Mouse (Mus musculus): ENCODE results near the gene Dpagt1. TPM values are rescaled to one million over a fixed set of nuclear protein-coding genes. Genes with fewer than 3 reads are reported as not detected.

Dpagt1 gene
- total RNA-seq, 1 experiment: 16.3 TPM

DNA sequence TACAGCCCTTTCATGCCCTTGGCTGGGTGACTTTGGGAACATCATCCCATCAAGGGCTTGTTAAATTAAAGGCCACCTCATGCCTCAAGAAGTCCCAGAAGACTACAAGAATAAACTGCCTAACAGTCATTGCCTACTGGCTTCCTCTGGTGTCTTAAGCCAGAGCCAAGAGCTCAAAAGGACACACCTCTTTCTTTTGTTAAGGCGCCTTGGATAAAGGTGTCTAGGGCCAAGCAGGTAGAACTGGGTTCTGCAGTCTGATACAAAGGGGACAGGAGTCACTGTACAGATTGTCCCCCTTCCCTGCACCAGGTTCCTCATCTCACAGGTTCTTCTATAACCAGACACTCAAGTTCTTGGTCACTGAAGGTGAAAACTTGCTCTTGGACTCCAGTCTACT lies 16.8 kb downstream of the Dpagt1 start:
- peaks cover 2 to 21% of the 10 kb centered on the region in 2 experiments; a peak in 3 of 4 replicates for H3K4me1 ChIP-seq (ENCODE audit: control insufficient read depth in 2 of 2, insufficient read depth in 2 of 2, low read length in 2 of 2, poor library complexity in 1 of 2)
- no peak overlapping the region for H3K9ac ChIP-seq (ENCODE audit: insufficient read depth, low read depth, low read length, poor library complexity, severe bottlenecking)
- TF ChIP-seq CHD2 (IDR thresholded peaks at IDR 0.05; ENCODE audit: low read depth, low read length): no peak
- no peak for TF ChIP-seq ZC3H11A (IDR thresholded peaks at IDR 0.05; ENCODE audit: borderline replicate concordance, low read depth, low read length)
- no peak for TF ChIP-seq ZNF384 (IDR thresholded peaks at IDR 0.05; ENCODE audit: low read depth, low read length)
- no peak for TF ChIP-seq HCFC1 (IDR thresholded peaks at IDR 0.05; ENCODE audit: borderline replicate concordance, insufficient read depth, low read length)
- TF ChIP-seq MAFK (IDR thresholded peaks at IDR 0.05; ENCODE audit: insufficient read depth, low read depth, low read length): no peak
- H3K27ac ChIP-seq (ENCODE audit: insufficient read depth, low read depth, low read length, poor library complexity, severe bottlenecking): no peak overlapping the region
- H3K9me3 ChIP-seq (ENCODE audit: control insufficient read depth, insufficient read depth, low read depth, low read length): no peaks in the 10 kb centered on the region
- peaks cover 6% of the 10 kb centered on the region; the same call in 1 of the 2 replicates for H3K36me3 ChIP-seq (ENCODE audit: control insufficient read depth, insufficient read depth, low read length, poor library complexity, severe bottlenecking)
- in situ Hi-C loops (cut with MboI; ENCODE audit: low sequenced_read_pairs in 2 of 2, unreplicated experiment in 2 of 2): no loop called here
- no peak overlapping the region for H3K4me3 ChIP-seq (ENCODE audit: insufficient read depth in 1 of 2, low read depth in 1 of 2, low read length in 2 of 2, poor library complexity in 1 of 2, severe bottlenecking in 1 of 2)
- DNase-seq (ENCODE audit: low read depth, low spot score): no peak

- Histone ChIP-seq H3K36me3 (ENCODE audit: control insufficient read depth, insufficient read depth, low read length, poor library complexity, severe bottlenecking) (peaks cover 5% of the 10 kb centered on the region; the same call in 1 of the 2 replicates), H3K4me3 (ENCODE audit: insufficient read depth in 1 of 2, low read depth in 1 of 2, low read length in 2 of 2, poor library complexity in 1 of 2, severe bottlenecking in 1 of 2) (peak overlapping the region; percentile 84 to 99), H3K9me3 (ENCODE audit: control insufficient read depth, insufficient read depth, low read depth, low read length) (no peaks in the 10 kb centered on the region), H3K4me1 (ENCODE audit: control insufficient read depth in 2 of 2, insufficient read depth in 2 of 2, low read length in 2 of 2, poor library complexity in 1 of 2) (peaks cover 2 to 20% of the 10 kb centered on the region in 2 experiments; a peak in 3 of 4 replicates), H3K27ac (ENCODE audit: insufficient read depth, low read depth, low read length, poor library complexity, severe bottlenecking) (no peak overlapping the region; the same call in 1 of the 2 replicates), H3K9ac (ENCODE audit: insufficient read depth, low read depth, low read length, poor library complexity, severe bottlenecking) (peak overlapping the region; percentile 96)
- in situ Hi-C loops (cut with MboI; ENCODE audit: low sequenced_read_pairs in 2 of 2, unreplicated experiment in 2 of 2): no loop called here
- no peak for DNase-seq (ENCODE audit: low read depth, low spot score)
- TF ChIP-seq MAFK (IDR thresholded peaks at IDR 0.05; ENCODE audit: insufficient read depth, low read depth, low read length): no peak
- TF ChIP-seq HCFC1 (IDR thresholded peaks at IDR 0.05; ENCODE audit: borderline replicate concordance, insufficient read depth, low read length): no peak
- no peak for TF ChIP-seq ZC3H11A (IDR thresholded peaks at IDR 0.05; ENCODE audit: borderline replicate concordance, low read depth, low read length)
- TF ChIP-seq CHD2 (IDR thresholded peaks at IDR 0.05; ENCODE audit: low read depth, low read length): no peak
- TF ChIP-seq ZNF384 (IDR thresholded peaks at IDR 0.05; ENCODE audit: low read depth, low read length): no peak
Measured at GRCm38 (mm10) chr9:44343290-44343689, 17.5 kb downstream of the Dpagt1 start.

GRCm38 (mm10) chr9:44343781-44344421 lies 18.1 kb downstream of the Dpagt1 start, which contains the start of gene Hmbs:
Gene Hmbs, minus strand, starts transcription at chr9:44344228.
- Histone ChIP-seq H3K36me3 (ENCODE audit: control insufficient read depth, insufficient read depth, low read length, poor library complexity, severe bottlenecking) (peaks cover 7% of the 10 kb centered on the region; the same call in 1 of the 2 replicates), H3K4me3 (ENCODE audit: insufficient read depth in 1 of 2, low read depth in 1 of 2, low read length in 2 of 2, poor library complexity in 1 of 2, severe bottlenecking in 1 of 2) (peak within 1 kb of the TSS; percentile 84 to 99)
- peak; percentile 71 for TF ChIP-seq ZNF384 (IDR thresholded peaks at IDR 0.05; ENCODE audit: low read depth, low read length)
- TF ChIP-seq CHD2 (IDR thresholded peaks at IDR 0.05; ENCODE audit: low read depth, low read length): no peak

GRCm38 (mm10) chr9:44345570-44346433 lies 20.0 kb downstream of the Dpagt1 start:
- in situ Hi-C loops (cut with MboI; ENCODE audit: low sequenced_read_pairs in 2 of 2, unreplicated experiment in 2 of 2): no loop called here
- H3K9me3 ChIP-seq (ENCODE audit: control insufficient read depth, insufficient read depth, low read depth, low read length): no peaks in the 10 kb centered on the region
- H3K4me1 ChIP-seq (ENCODE audit: control insufficient read depth in 2 of 2, insufficient read depth in 2 of 2, low read length in 2 of 2, poor library complexity in 1 of 2): peaks cover 2 to 20% of the 10 kb centered on the region in 2 experiments; a peak in 3 of 4 replicates
- peak overlapping the region; percentile 27; the same call in 1 of the 2 replicates for H3K27ac ChIP-seq (ENCODE audit: insufficient read depth, low read depth, low read length, poor library complexity, severe bottlenecking)
- H3K9ac ChIP-seq (ENCODE audit: insufficient read depth, low read depth, low read length, poor library complexity, severe bottlenecking): no peak overlapping the region
- no peak for DNase-seq (ENCODE audit: low read depth, low spot score)
- H3K4me3 ChIP-seq (ENCODE audit: insufficient read depth in 1 of 2, low read depth in 1 of 2, low read length in 2 of 2, poor library complexity in 1 of 2, severe bottlenecking in 1 of 2): no peak overlapping the region
- peaks cover 9% of the 10 kb centered on the region; the same call in 1 of the 2 replicates for H3K36me3 ChIP-seq (ENCODE audit: control insufficient read depth, insufficient read depth, low read length, poor library complexity, severe bottlenecking)
- no peak for TF ChIP-seq ZNF384 (IDR thresholded peaks at IDR 0.05; ENCODE audit: low read depth, low read length)
- TF ChIP-seq ZC3H11A (IDR thresholded peaks at IDR 0.05; ENCODE audit: borderline replicate concordance, low read depth, low read length): no peak
- TF ChIP-seq CHD2 (IDR thresholded peaks at IDR 0.05; ENCODE audit: low read depth, low read length): no peak
- TF ChIP-seq HCFC1 (IDR thresholded peaks at IDR 0.05; ENCODE audit: borderline replicate concordance, insufficient read depth, low read length): no peak
- no peak for TF ChIP-seq MAFK (IDR thresholded peaks at IDR 0.05; ENCODE audit: insufficient read depth, low read depth, low read length)

More at GRCm38 (mm10) chr9:44343781-44344421, 18.1 kb downstream of the Dpagt1 start, which contains the start of gene Hmbs:
- Histone ChIP-seq H3K9ac (ENCODE audit: insufficient read depth, low read depth, low read length, poor library complexity, severe bottlenecking) (peak within 1 kb of the TSS; percentile 96), H3K27ac (ENCODE audit: insufficient read depth, low read depth, low read length, poor library complexity, severe bottlenecking) (peak within 1 kb of the TSS; percentile 96), H3K4me1 (ENCODE audit: control insufficient read depth in 2 of 2, insufficient read depth in 2 of 2, low read length in 2 of 2, poor library complexity in 1 of 2) (peaks cover 2 to 20% of the 10 kb centered on the region in 2 experiments; a peak in 3 of 4 replicates), H3K9me3 (ENCODE audit: control insufficient read depth, insufficient read depth, low read depth, low read length) (no peaks in the 10 kb centered on the region)
- DNase-seq (ENCODE audit: low read depth, low spot score): peak; percentile 76
- in situ Hi-C loops (cut with MboI; ENCODE audit: low sequenced_read_pairs in 2 of 2, unreplicated experiment in 2 of 2): no loop called here

Data from ES-E14 (cell line).